Mouse (Mus musculus): ENCODE data around the gene Dnaic2. TPM values are rescaled to one million over a fixed set of nuclear protein-coding genes. Genes with fewer than 3 reads are reported as not detected.

Gene Dnaic2
- polyA plus RNA-seq (2015; fragmentation: Nextera tagmentation; extraction: Ambion mirVana), result 0.39 and 0.50 TPM in 2 replicates

DNA sequence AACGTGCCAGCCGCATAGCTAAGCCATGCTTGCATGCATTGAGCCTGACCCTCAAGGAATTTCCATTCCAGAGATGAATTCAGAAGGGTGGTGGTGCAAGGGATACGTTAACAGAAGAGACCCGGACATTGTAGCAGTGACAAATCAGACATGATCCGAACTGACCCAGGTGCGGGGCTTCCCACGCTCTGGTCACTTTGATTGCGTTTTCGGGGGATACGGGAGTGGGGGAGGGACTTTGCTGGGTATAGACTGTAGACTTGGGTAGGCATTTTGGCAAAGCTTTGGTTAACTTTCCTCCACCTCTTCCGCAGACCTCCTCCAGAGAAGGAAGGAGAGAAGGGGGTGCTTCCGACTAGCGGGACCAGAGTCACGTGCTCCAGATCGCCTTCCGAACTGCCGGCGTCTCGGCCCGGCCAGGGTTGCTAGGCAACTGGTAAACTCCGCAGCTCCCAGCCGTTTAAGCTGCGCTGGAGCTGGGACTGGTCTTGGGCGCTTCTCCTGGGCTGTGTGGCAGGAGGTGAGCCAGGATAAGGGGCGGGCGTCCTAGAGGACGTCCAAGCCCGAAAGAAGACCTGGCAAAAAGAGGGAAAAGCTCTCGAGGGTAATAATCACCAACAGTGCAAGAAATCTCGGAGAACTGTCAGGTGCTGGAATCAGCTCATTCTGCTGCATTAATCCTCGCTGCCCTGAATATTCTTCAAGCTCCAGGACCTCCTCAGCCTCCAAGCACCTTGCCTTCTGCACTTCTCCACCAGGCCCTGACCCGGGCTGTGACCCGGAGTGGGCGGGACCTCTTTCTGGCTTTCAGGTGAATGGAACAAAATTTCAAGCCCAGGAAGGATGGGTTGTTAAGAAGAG is at the start of gene Dnaic2:
TSS of gene Dnaic2 (plus strand) at position 444 of the 861 bp plus-strand sequence.
- no peaks in the 10 kb centered on the region for H3K27me3 ChIP-seq (replicated peaks; ENCODE audit: control insufficient read depth, insufficient read depth, low read length)
- H3K4me3 ChIP-seq (ENCODE audit: low read length), result peak within 1 kb of the TSS; percentile 36
- no peaks in the 10 kb centered on the region for H3K9me3 ChIP-seq (ENCODE audit: control insufficient read depth, low read length)
- peak within 1 kb of the TSS; percentile 25 for H3K9ac ChIP-seq (ENCODE audit: low read depth, low read length)
- peaks cover 4% of the 10 kb centered on the region for H3K4me1 ChIP-seq (ENCODE audit: control insufficient read depth, insufficient read depth, low read length)
- H3K27ac ChIP-seq (ENCODE audit: low read length), result no peak within 1 kb of the TSS
- WGBS, result 9% methylated on average over 34 of the region's 34 CpGs
- peak within 1 kb of the TSS; percentile 69 for H3K4me2 ChIP-seq (ENCODE audit: low read depth, low read length)
- no peaks in the 10 kb centered on the region for H3K36me3 ChIP-seq (ENCODE audit: control insufficient read depth, insufficient read depth, low read length)
- peak; percentile 79 for ATAC-seq

DNA sequence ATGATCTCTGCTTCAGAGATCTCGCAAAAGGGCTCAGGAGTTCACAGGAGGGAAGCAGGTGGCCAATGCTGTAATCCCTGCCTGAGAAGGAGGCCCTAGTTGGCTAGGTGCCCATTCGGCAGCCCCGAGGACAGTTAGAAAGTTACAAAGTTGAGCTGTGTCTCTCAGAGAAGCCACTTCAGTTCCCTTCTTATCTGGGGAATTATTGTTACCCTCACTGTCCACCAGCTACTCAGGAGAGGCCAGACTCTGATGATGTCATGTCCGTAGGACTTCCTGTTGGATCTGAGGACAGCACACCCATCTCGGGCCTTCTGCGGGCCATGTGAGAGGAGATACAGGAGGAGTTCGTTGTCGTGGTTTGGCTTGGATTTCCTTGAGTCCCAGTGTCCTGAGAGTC is 47.6 kb upstream of the Dnaic2 start:
- WGBS, result 44% methylated on average over 8 of the region's 8 CpGs
- no peaks in the 10 kb centered on the region for H3K27me3 ChIP-seq (replicated peaks; ENCODE audit: control insufficient read depth, insufficient read depth, low read length)
- H3K4me1 ChIP-seq (ENCODE audit: control insufficient read depth, insufficient read depth, low read length), result peaks cover 27% of the 10 kb centered on the region
- ATAC-seq, result no peak
- peak overlapping the region; percentile 25; the same call in 1 of the 2 replicates for H3K9ac ChIP-seq (ENCODE audit: low read depth, low read length)
- 0 out of 2 replicates have a peak overlapping the region, but pooled peaks have one; percentile 9 for H3K4me2 ChIP-seq (ENCODE audit: low read depth, low read length)
- H3K36me3 ChIP-seq (ENCODE audit: control insufficient read depth, insufficient read depth, low read length), result no peaks in the 10 kb centered on the region
- no peaks in the 10 kb centered on the region for H3K9me3 ChIP-seq (ENCODE audit: control insufficient read depth, low read length)
- H3K27ac ChIP-seq (ENCODE audit: low read length), result peak overlapping the region; percentile 68
- H3K4me3 ChIP-seq (ENCODE audit: low read length), result no peak overlapping the region

GRCm38 (mm10) chr11:114680291-114680690 is 46.9 kb upstream of the Dnaic2 start:
- H3K4me2 ChIP-seq (ENCODE audit: low read depth, low read length), result no peak overlapping the region
- no peak overlapping the region for H3K9ac ChIP-seq (ENCODE audit: low read depth, low read length)
- peaks cover 27% of the 10 kb centered on the region for H3K4me1 ChIP-seq (ENCODE audit: control insufficient read depth, insufficient read depth, low read length)
- ATAC-seq, result no peak
- no peak overlapping the region for H3K4me3 ChIP-seq (ENCODE audit: low read length)
- no peaks in the 10 kb centered on the region for H3K36me3 ChIP-seq (ENCODE audit: control insufficient read depth, insufficient read depth, low read length)
- no peaks in the 10 kb centered on the region for H3K9me3 ChIP-seq (ENCODE audit: control insufficient read depth, low read length)
- H3K27ac ChIP-seq (ENCODE audit: low read length), result no peak overlapping the region
- no peaks in the 10 kb centered on the region for H3K27me3 ChIP-seq (replicated peaks; ENCODE audit: control insufficient read depth, insufficient read depth, low read length)
- 57% methylated on average over 10 of the region's 10 CpGs for WGBS

DNA sequence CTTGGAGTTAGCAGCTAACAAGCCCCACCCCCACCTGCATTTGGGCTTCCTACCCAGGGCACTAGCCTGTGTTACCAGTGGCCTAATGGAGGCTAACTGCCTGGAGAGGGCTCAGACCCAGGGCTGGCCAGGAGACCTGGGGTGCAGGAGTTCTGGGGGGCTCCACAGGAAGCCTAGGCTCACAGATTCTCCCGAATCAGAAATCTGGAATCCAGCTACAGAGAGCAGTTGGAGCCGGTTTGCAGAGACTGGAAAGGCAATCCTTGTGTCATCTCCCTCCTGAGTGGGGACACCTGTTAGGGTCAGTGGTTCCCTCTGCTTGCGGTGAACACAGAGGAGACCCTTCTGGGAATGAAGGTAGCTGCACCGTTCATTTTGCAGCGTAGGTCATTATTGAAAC is 46.2 kb upstream of the Dnaic2 start:
- no peak overlapping the region for H3K9ac ChIP-seq (ENCODE audit: low read depth, low read length)
- no peaks in the 10 kb centered on the region for H3K27me3 ChIP-seq (replicated peaks; ENCODE audit: control insufficient read depth, insufficient read depth, low read length)
- H3K36me3 ChIP-seq (ENCODE audit: control insufficient read depth, insufficient read depth, low read length), result no peaks in the 10 kb centered on the region
- WGBS, result 62% methylated on average over 5 of the region's 5 CpGs
- H3K4me2 ChIP-seq (ENCODE audit: low read depth, low read length), result no peak overlapping the region
- ATAC-seq, result no peak
- no peaks in the 10 kb centered on the region for H3K9me3 ChIP-seq (ENCODE audit: control insufficient read depth, low read length)
- H3K4me3 ChIP-seq (ENCODE audit: low read length), result no peak overlapping the region
- H3K4me1 ChIP-seq (ENCODE audit: control insufficient read depth, insufficient read depth, low read length), result peaks cover 27% of the 10 kb centered on the region
- no peak overlapping the region for H3K27ac ChIP-seq (ENCODE audit: low read length)

GRCm38 (mm10) chr11:114682321-114682900 is 44.8 kb upstream of the Dnaic2 start:
- Histone ChIP-seq H3K9me3 (ENCODE audit: control insufficient read depth, low read length) (no peaks in the 10 kb centered on the region), H3K4me3 (ENCODE audit: low read length) (no peak overlapping the region), H3K4me1 (ENCODE audit: control insufficient read depth, insufficient read depth, low read length) (peaks cover 22% of the 10 kb centered on the region), H3K4me2 (ENCODE audit: low read depth, low read length) (no peak overlapping the region), H3K36me3 (ENCODE audit: control insufficient read depth, insufficient read depth, low read length) (no peaks in the 10 kb centered on the region), H3K27ac (ENCODE audit: low read length) (no peak overlapping the region), H3K27me3 (replicated peaks; ENCODE audit: control insufficient read depth, insufficient read depth, low read length) (no peaks in the 10 kb centered on the region), H3K9ac (ENCODE audit: low read depth, low read length) (no peak overlapping the region)
- ATAC-seq, result no peak
- WGBS, result 91% methylated on average over 13 of the region's 13 CpGs

GRCm38 (mm10) chr11:114683029-114683721 is 44.0 kb upstream of the Dnaic2 start:
- Histone ChIP-seq H3K36me3 (ENCODE audit: control insufficient read depth, insufficient read depth, low read length) (no peaks in the 10 kb centered on the region), H3K9me3 (ENCODE audit: control insufficient read depth, low read length) (no peaks in the 10 kb centered on the region), H3K27me3 (replicated peaks; ENCODE audit: control insufficient read depth, insufficient read depth, low read length) (no peaks in the 10 kb centered on the region), H3K27ac (ENCODE audit: low read length) (no peak overlapping the region), H3K4me3 (ENCODE audit: low read length) (no peak overlapping the region), H3K4me1 (ENCODE audit: control insufficient read depth, insufficient read depth, low read length) (peaks cover 28% of the 10 kb centered on the region), H3K9ac (ENCODE audit: low read depth, low read length) (no peak overlapping the region), H3K4me2 (ENCODE audit: low read depth, low read length) (no peak overlapping the region)
- 87% methylated on average over 10 of the region's 10 CpGs for WGBS
- ATAC-seq, result no peak

- no peak overlapping the region for H3K4me2 ChIP-seq (ENCODE audit: low read depth, low read length)
- H3K9ac ChIP-seq (ENCODE audit: low read depth, low read length), result no peak overlapping the region
- no peak overlapping the region for H3K27ac ChIP-seq (ENCODE audit: low read length)
- H3K9me3 ChIP-seq (ENCODE audit: control insufficient read depth, low read length), result no peaks in the 10 kb centered on the region
- no peak overlapping the region for H3K4me3 ChIP-seq (ENCODE audit: low read length)
- H3K4me1 ChIP-seq (ENCODE audit: control insufficient read depth, insufficient read depth, low read length), result peaks cover 28% of the 10 kb centered on the region
- H3K36me3 ChIP-seq (ENCODE audit: control insufficient read depth, insufficient read depth, low read length), result no peaks in the 10 kb centered on the region
- 76% methylated on average over 20 of the region's 20 CpGs for WGBS
- ATAC-seq, result no peak; the same call in 1 of the 2 replicates
- no peaks in the 10 kb centered on the region for H3K27me3 ChIP-seq (replicated peaks; ENCODE audit: control insufficient read depth, insufficient read depth, low read length)
Measured at GRCm38 (mm10) chr11:114683722-114684621, 43.2 kb upstream of the Dnaic2 start.

- no peak overlapping the region for H3K27ac ChIP-seq (ENCODE audit: low read length)
- WGBS, result 66% methylated on average over 14 of the region's 14 CpGs
- no peaks in the 10 kb centered on the region for H3K27me3 ChIP-seq (replicated peaks; ENCODE audit: control insufficient read depth, insufficient read depth, low read length)
- H3K9ac ChIP-seq (ENCODE audit: low read depth, low read length), result peak overlapping the region; percentile 19; the same call in 1 of the 2 replicates
- H3K4me3 ChIP-seq (ENCODE audit: low read length), result no peak overlapping the region
- 0 out of 2 replicates have a peak, but pooled peaks cover under 1% of the 10 kb centered on the region for H3K36me3 ChIP-seq (ENCODE audit: control insufficient read depth, insufficient read depth, low read length)
- H3K9me3 ChIP-seq (ENCODE audit: control insufficient read depth, low read length), result no peaks in the 10 kb centered on the region
- peaks cover 19% of the 10 kb centered on the region for H3K4me1 ChIP-seq (ENCODE audit: control insufficient read depth, insufficient read depth, low read length)
- H3K4me2 ChIP-seq (ENCODE audit: low read depth, low read length), result no peak overlapping the region
- no peak for ATAC-seq
Measured at GRCm38 (mm10) chr11:114684627-114685373, 42.4 kb upstream of the Dnaic2 start.
